ENCODE assay signal across 24 mouse cellular contexts in genomic region chr9:37650639-37651038, GRCm38 (mm10). TPM values are rescaled to one million over a fixed set of nuclear protein-coding genes. Genes with fewer than 3 reads are reported as not detected.
"Had no signal": no experiment of that assay in that cellular context is flagged by ENCODE, and none has a peak within 500 bp of the region (broad histone marks: within the 10 kb centered on the region; RNA-seq: fewer than 3 reads in every experiment).

No protein-coding gene starts in this region.

- DNase-seq: kidney, adult 11 months; kidney, adult 8-10 months; kidney, postnatal 14 days; kidney, postnatal 4 days; left cerebral cortex, postnatal 4 days; retina, postnatal 1 day; right cerebral cortex, postnatal 25 days; spleen, adult 18-20 months; thymus, postnatal 25 days had no signal

- ATAC-seq: intestine, embryonic 15.5 days; liver, embryonic 12.5 days; midbrain, embryonic 13.5 days; midbrain, embryonic 16.5 days had no signal

RNA-seq across cellular contexts. Expression of gene Panx3, which starts 18.4 kb away (rescaled TPM):
- total RNA-seq: layer of hippocampus, adult 18-20 months; layer of hippocampus, postnatal 14 days; left cerebral cortex, adult 8-10 months; left cerebral cortex, postnatal 14 days; left cerebral cortex, postnatal 4 days; monocyte, adult 5-6 weeks; neutrophil, adult 5-6 weeks had no signal
- polyA plus RNA-seq: intestine, embryonic 15.5 days; kidney, embryonic 15.5 days; liver, embryonic 12.5 days; liver, embryonic 15.5 days; midbrain, embryonic 13.5 days; neural tube, embryonic 13.5 days; stomach, embryonic 15.5 days; thymus, postnatal 0 days had no signal

RNA-seq across cellular contexts. Expression of gene Spa17, which starts 37.1 kb away (rescaled TPM):
- total RNA-seq: monocyte, adult 5-6 weeks had no signal
